Mouse (Mus musculus) erythroblast, embryonic 14.5 days (primary cell): ENCODE measurements around the gene 1700057G04Rik. TPM values are rescaled to one million over a fixed set of nuclear protein-coding genes. Genes with fewer than 3 reads are reported as not detected.
"Not testable (repeated sequence)": the region's sequence is repeated elsewhere in the genome, so short reads cannot be mapped to it uniquely, and the experiment has no call there.

Experiments used
- H3K27me3 ChIP-seq: 2 replicates; pipeline ENCODE4 v1.6.1; 2012; ENCODE audit warnings: inconsistent platforms; ENCODE audit not compliant: control insufficient read depth
- H3K36me3 ChIP-seq: 2 replicates; pipeline ENCODE4 v1.6.1; 2012; ENCODE audit warnings: mild to moderate bottlenecking, inconsistent platforms; ENCODE audit not compliant: control insufficient read depth
- H3K4me1 ChIP-seq: 2 replicates; pipeline ENCODE4 v1.6.1; 2012; ENCODE audit warnings: inconsistent platforms; ENCODE audit not compliant: control insufficient read depth
- H3K4me3 ChIP-seq: replicated peaks from 2 replicates; pipeline ENCODE3; 2012; ENCODE audit warnings: moderate library complexity, mild to moderate bottlenecking, inconsistent platforms
- H3K9me3 ChIP-seq: 2 replicates; pipeline ENCODE4 v1.6.1; 2012; ENCODE audit warnings: low read length, inconsistent platforms, mixed read lengths; ENCODE audit not compliant: control insufficient read depth
- GATA1 ChIP-seq: IDR thresholded peaks from 2 replicates; pipeline ENCODE4 v1.6.1; 2012; ENCODE audit warnings: low read length, inconsistent platforms, mixed read lengths
- TAL1 ChIP-seq: IDR thresholded peaks from 3 replicates; pipeline ENCODE4 v1.6.1; 2012; ENCODE audit warnings: low read length, inconsistent platforms, mixed read lengths
- polyA plus RNA-seq: library from polyadenylated mRNA; stranded (reverse); fragments of >175 nt; gene quantifications from 2 replicates; pipeline ENCODE4 v1.2.3, GENCODE M21; 2012

1700057G04Rik gene
- polyA plus RNA-seq, 1 experiment = not detected

- Histone ChIP-seq H3K4me1 (no peaks in the 10 kb centered on the region), H3K27me3 (no peaks in the 10 kb centered on the region), H3K4me3 (no peak overlapping the region), H3K9me3 (no peaks in the 10 kb centered on the region), H3K36me3 (no peaks in the 10 kb centered on the region)
- no peak for TF ChIP-seq GATA1
- TF ChIP-seq TAL1 = no peak
These were observed 15.3 kb upstream of the 1700057G04Rik start for GRCm38 (mm10) chr9:92293560-92294548.

DNA sequence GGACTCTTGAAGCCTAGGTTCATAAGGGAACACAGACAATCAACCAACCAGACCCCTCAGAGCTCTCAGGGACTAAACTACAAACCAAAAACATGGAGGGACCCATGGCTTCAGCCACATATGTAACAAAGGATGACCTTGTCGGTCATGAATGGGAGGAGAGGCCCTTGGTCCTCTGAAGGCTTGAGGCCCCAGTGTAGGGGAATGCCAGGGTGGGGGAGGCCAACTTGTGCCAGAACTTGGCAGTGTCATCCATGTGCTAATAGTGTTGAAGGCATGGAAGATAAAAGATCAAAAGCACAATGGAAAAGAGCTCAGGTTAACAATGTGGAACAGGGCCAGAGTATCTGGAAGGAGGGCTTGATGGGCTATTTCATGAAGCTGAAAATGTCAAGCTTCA lies 10.9 kb upstream of the 1700057G04Rik start:
- H3K36me3 ChIP-seq = no peaks in the 10 kb centered on the region
- H3K4me3 ChIP-seq = no peak overlapping the region
- TF ChIP-seq TAL1 (no peak), GATA1 (no peak)
- no peaks in the 10 kb centered on the region for H3K4me1 ChIP-seq
- H3K9me3 ChIP-seq = no peaks in the 10 kb centered on the region
- no peaks in the 10 kb centered on the region for H3K27me3 ChIP-seq

DNA sequence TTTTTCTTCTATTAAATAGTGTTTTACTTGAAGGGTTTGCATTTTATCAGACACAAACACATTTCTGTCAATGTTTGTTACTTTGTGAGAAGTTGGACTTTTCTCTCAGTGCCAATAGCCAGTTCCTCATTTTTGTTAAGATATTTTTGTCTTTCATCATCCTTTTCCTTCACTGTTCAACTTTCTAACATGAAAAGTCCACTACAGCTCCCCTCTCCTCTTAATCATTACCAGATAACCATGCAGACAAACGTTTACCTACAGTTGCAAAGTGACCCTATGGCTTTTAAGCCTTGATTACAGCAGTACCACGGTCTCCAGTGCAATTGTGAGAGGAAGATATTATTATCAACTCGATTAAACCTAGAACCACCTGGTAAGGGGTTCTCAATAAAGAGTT lies 8.0 kb upstream of the 1700057G04Rik start:
- H3K36me3 ChIP-seq = no peaks in the 10 kb centered on the region
- TF ChIP-seq GATA1 = no peak
- TF ChIP-seq TAL1 = no peak
- H3K9me3 ChIP-seq = no peaks in the 10 kb centered on the region

GRCm38 (mm10) chr9:92305075-92305474 lies 4.1 kb upstream of the 1700057G04Rik start:
- no peak overlapping the region for H3K4me3 ChIP-seq
- no peaks in the 10 kb centered on the region for H3K36me3 ChIP-seq
- H3K9me3 ChIP-seq = no peaks in the 10 kb centered on the region
- no peaks in the 10 kb centered on the region for H3K4me1 ChIP-seq
- no peak for TF ChIP-seq TAL1
- TF ChIP-seq GATA1 = no peak
- H3K27me3 ChIP-seq = no peaks in the 10 kb centered on the region

More for the DNA sequence above, 8.0 kb upstream of the 1700057G04Rik start:
- H3K27me3 ChIP-seq = no peaks in the 10 kb centered on the region
- H3K4me3 ChIP-seq = no peak overlapping the region
- no peaks in the 10 kb centered on the region for H3K4me1 ChIP-seq

GRCm38 (mm10) chr9:92305620-92306220 lies 3.5 kb upstream of the 1700057G04Rik start:
- Histone ChIP-seq H3K9me3 (no peaks in the 10 kb centered on the region), H3K4me1 (no peaks in the 10 kb centered on the region), H3K4me3 (no peak overlapping the region), H3K36me3 (no peaks in the 10 kb centered on the region), H3K27me3 (no peaks in the 10 kb centered on the region)
- TF ChIP-seq TAL1 (no peak), GATA1 (no peak)

DNA sequence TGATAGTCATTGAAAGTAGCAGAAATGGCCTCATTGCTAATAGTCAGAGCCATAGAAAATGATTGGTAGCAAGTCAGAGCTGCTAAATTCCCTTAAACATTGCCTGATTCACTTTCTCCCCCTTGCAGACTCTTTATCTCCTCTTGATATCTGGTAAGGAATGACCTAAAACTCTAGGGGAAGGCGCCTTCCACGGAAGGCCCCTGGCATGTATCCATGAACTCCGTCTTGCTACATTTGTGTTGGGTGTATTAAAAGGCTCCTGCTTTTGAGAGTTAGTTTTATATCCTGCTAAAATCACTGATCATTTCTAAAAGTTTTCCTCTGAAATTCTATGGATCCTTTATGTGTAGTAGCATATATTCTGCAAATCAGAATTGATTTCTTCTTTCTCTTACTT lies 7.6 kb downstream of the 1700057G04Rik start:
- no peaks in the 10 kb centered on the region for H3K27me3 ChIP-seq
- TF ChIP-seq GATA1 = no peak
- no peak for TF ChIP-seq TAL1
- H3K4me3 ChIP-seq = no peak overlapping the region
- no peaks in the 10 kb centered on the region for H3K4me1 ChIP-seq
- no peaks in the 10 kb centered on the region for H3K9me3 ChIP-seq
- no peaks in the 10 kb centered on the region for H3K36me3 ChIP-seq

GRCm38 (mm10) chr9:92325936-92326335 lies 16.8 kb downstream of the 1700057G04Rik start:
- H3K9me3 ChIP-seq, H3K36me3 ChIP-seq, H3K4me1 ChIP-seq, H3K27me3 ChIP-seq, H3K4me3 ChIP-seq: not testable (repeated sequence)

DNA sequence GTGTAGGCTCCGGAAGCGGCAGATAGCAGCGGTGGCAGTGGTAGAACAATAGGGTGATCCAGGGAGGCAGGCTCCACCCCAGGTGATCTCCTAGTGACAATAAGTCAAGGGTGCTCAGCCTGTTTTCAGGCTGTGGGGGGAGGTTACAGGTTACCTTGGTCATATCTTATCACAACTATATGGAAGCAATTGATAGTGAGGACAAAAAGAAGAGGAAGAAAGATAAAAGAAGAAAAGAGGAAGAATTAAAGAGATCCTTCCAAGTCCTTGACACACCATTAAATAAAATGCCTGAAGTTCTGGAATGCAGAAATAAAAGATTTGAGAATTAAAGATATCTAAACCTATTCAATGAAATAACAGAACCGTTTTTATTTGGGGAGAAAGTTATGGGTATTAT lies 17.6 kb downstream of the 1700057G04Rik start:
- Histone ChIP-seq H3K9me3 (no peaks in the 10 kb centered on the region), H3K4me1 (no peaks in the 10 kb centered on the region), H3K27me3 (no peaks in the 10 kb centered on the region), H3K4me3 (no peak overlapping the region), H3K36me3 (no peaks in the 10 kb centered on the region)
- TF ChIP-seq TAL1 (no peak), GATA1 (no peak)

DNA sequence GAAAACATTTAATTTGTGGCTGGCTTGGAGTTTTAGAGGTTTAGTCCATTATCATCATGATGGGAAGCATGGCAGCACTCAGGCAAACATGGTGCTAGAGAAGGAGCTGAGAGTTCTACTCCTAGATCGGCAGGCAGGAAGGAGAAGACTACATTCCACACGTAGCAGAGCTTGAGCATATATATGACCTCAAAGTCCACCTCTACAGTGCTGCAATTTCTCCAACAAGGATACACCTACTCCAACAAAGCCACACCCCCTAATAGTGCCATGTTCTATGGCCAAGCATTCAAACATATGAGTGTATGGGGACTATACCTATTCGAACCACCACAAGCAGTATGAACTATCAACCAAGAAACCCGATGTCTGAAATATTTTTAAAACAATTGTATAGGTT lies 22.2 kb downstream of the 1700057G04Rik start:
- Histone ChIP-seq H3K4me1 (no peaks in the 10 kb centered on the region), H3K27me3 (no peaks in the 10 kb centered on the region), H3K36me3 (no peaks in the 10 kb centered on the region), H3K9me3 (no peaks in the 10 kb centered on the region), H3K4me3 (no peak overlapping the region)
- TF ChIP-seq GATA1 (no peak), TAL1 (no peak)
